Mouse (Mus musculus) gastrocnemius, adult 18-20 months (tissue): Measurements from ENCODE around the gene Gm1527. TPM values are rescaled to one million over a fixed set of nuclear protein-coding genes. Genes with fewer than 3 reads are reported as not detected.
A peak's percentile ranks its signal among the peaks of the same experiment; 100 is the strongest.
"Not testable (repeated sequence)": the region's sequence is repeated elsewhere in the genome, so short reads cannot be mapped to it uniquely, and the experiment has no call there.

ENCODE experiments used
- DNase-seq: peaks from one replicate; pipeline ENCODE4 v3.0.0; 2021; ENCODE audit warnings: low spot score
- long read RNA-seq, 2 experiments: library from polyadenylated mRNA; stranded (forward); transcript quantifications; one replicate each; pipeline ENCODE4 v2.0.0; 2021
- total RNA-seq, 2 experiments: library from RNA; stranded (reverse); gene quantifications; 2 replicates each; pipeline ENCODE4 v1.2.3; 2021

Gm1527 gene
- total RNA-seq: not detected
- long read RNA-seq, experiment 1: 0 reads
- long read RNA-seq, experiment 2: 0 reads

DNA sequence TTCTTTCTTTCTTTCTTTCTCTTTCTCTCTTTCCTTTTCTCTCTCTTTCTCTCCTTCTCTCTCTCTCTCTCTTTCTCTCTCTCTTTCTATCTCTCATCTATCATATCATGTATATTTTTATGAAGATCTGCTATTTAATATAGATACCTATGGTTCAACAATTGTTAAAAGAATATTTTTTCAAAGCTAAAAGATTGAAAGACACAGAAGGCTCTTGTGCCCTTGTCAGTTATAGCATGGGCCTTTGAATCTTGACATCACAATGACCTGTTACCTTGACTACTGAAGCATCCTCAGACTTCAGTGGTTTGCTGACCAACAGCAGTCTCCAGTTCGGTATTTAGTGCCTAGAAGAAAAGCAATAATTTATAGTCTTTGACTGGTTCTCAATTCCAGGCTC lies at the start of gene Gm1527:
Gm1527 (plus strand) TSS at position 301 of the 400 bp plus-strand sequence.
- no peak for DNase-seq

- DNase-seq: no peak
Measured at GRCm38 (mm10) chr3:28843231-28843630, 49.2 kb upstream of the Gm1527 start.

GRCm38 (mm10) chr3:28847115-28847514 lies 45.3 kb upstream of the Gm1527 start:
- DNase-seq: no peak

DNA sequence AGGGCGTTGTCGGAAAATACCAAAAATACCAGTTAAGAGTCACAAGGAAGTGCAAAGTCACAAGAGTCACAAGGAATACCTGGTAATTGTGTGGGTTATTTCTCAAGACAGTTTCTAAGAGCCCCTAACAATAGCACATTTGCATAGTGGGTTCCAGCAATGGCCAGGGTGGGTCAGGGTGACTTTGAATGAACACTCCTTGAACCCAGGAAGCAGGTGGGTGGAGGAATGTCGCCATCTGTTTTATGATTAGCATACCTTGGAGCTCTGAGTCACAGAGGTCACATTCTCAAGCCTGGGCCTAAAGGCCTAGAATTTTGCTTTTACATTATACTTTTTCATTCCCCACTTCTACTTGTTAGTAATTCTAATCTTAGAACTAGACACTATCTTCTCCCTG lies 40.2 kb upstream of the Gm1527 start:
- DNase-seq: not testable (repeated sequence)

GRCm38 (mm10) chr3:28859630-28860392 lies 32.6 kb upstream of the Gm1527 start:
- DNase-seq: not testable (repeated sequence)

- DNase-seq: not testable (repeated sequence)
Measured at GRCm38 (mm10) chr3:28896966-28897365, 4.5 kb downstream of the Gm1527 start.

DNA sequence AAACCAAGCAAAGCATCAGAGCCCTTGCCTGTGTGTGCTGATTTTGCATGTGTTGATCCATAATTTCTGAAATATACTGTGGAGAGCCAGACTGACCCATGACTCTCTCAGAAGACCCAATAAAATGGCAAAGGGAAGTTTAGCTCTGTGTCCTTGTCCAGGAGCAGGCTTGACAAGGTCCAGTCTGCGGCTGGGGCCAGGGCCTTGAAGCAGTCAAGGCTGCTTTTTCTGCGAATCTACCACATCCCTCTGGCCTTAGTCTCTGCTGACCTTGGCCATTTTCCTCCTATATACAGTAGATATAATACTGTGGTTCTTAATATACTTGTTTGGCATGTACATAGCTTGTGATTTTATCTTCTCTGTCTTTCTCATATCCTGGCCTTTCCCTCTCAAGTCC lies 73.5 kb downstream of the Gm1527 start:
- DNase-seq: no peak

GRCm38 (mm10) chr3:28968851-28969250 lies 76.4 kb downstream of the Gm1527 start:
- peak; percentile 22 for DNase-seq

Other genes starting within 250 kb of the Gm1527 start
- under 1 TPM in 1 of 2 experiments, not detected in 1; 0.12 TPM for gene Slc2a2, start 194.7 kb upstream of the Gm1527 start, total RNA-seq
- gene Eif5a2, start 111.3 kb upstream of the Gm1527 start, total RNA-seq: under 1 TPM; 0.46 to 0.52 TPM
- gene Rpl22l1, start 87.2 kb upstream of the Gm1527 start, total RNA-seq: 100 to 1,000 TPM; 101 to 115 TPM
- not detected for gene Egfem1, start 189.4 kb downstream of the Gm1527 start, total RNA-seq